Comparison of ENCODE assay signal across 19 mouse cellular contexts in the genomic region with DNA sequence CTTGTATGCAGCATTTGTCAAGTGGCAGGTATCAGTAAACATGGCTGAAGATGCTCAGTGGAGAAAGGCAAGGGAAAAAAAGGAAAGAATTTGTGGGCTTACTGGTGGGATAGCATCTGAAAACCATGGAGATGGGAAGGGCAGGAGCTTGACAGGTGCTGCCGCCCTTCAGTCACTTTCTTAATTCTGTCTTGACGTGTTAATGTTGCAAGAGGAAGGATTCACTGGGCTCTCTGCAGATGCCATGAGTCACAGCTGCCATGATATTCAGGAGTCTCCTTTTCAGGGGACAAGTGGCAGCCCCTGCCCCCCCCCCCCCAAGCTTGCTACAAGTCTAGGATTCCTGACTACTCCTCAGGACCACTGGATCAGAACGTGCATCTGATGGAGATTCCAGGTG. TPM values are rescaled to one million over a fixed set of nuclear protein-coding genes. Genes with fewer than 3 reads are reported as not detected.
"Had no signal": no experiment of that assay in that cellular context is flagged by ENCODE, and none has a peak within 500 bp of the region (broad histone marks: within the 10 kb centered on the region; RNA-seq: fewer than 3 reads in every experiment).

No protein-coding gene starts in this region.

- H3K4me1 ChIP-seq: heart, embryonic 10.5 days; heart, embryonic 12.5 days; hindbrain, embryonic 15.5 days; limb, embryonic 12.5 days had no signal

- ATAC-seq: hindbrain, postnatal 0 days had no signal

- H3K27ac ChIP-seq: heart, embryonic 10.5 days; hindbrain, embryonic 13.5 days; hindbrain, embryonic 15.5 days; hindbrain, postnatal 0 days; limb, embryonic 10.5 days; limb, embryonic 12.5 days; liver, embryonic 13.5 days had no signal

- H3K27me3 ChIP-seq: heart, embryonic 12.5 days; hindbrain, embryonic 13.5 days; hindbrain, embryonic 15.5 days; kidney, embryonic 15.5 days; limb, embryonic 12.5 days had no signal

- H3K4me3 ChIP-seq: gastrocnemius, adult 2 months; heart, embryonic 10.5 days; heart, embryonic 12.5 days; hindbrain, embryonic 13.5 days; hindbrain, embryonic 15.5 days; kidney, embryonic 15.5 days; limb, embryonic 10.5 days; limb, embryonic 12.5 days; liver, embryonic 13.5 days had no signal

- H3K9me3 ChIP-seq: heart, embryonic 10.5 days; heart, embryonic 12.5 days; hindbrain, embryonic 13.5 days; hindbrain, embryonic 15.5 days; kidney, embryonic 15.5 days; limb, embryonic 10.5 days; limb, embryonic 12.5 days; liver, embryonic 13.5 days had no signal

- H3K4me2 ChIP-seq: heart, embryonic 12.5 days; hindbrain, embryonic 13.5 days; hindbrain, embryonic 15.5 days; kidney, embryonic 15.5 days; limb, embryonic 12.5 days; liver, embryonic 11.5 days; liver, embryonic 13.5 days had no signal

- DNase-seq: gastrocnemius, adult 2 months; gastrocnemius, postnatal 10 days; gastrocnemius, postnatal 25 days; kidney, adult 9 months; layer of hippocampus, adult 9-11 months; layer of hippocampus, postnatal 36 days; liver; liver, embryonic 13.5 days had no signal

- H3K9ac ChIP-seq: heart, embryonic 12.5 days; hindbrain, embryonic 13.5 days; hindbrain, embryonic 15.5 days; kidney, embryonic 15.5 days; limb, embryonic 12.5 days; liver, embryonic 13.5 days had no signal

- H3K36me3 ChIP-seq: heart, embryonic 10.5 days; heart, embryonic 12.5 days; hindbrain, embryonic 13.5 days; hindbrain, embryonic 15.5 days; kidney, embryonic 15.5 days; limb, embryonic 10.5 days; limb, embryonic 12.5 days; liver, embryonic 13.5 days had no signal

RNA-seq across cellular contexts. Expression of gene Tubb2b, which starts 18.4 kb away (rescaled TPM):
- total RNA-seq: granulocyte monocyte progenitor cell, adult 5-6 weeks; hematopoietic stem cell, adult 5-6 weeks had no signal
